Mouse (Mus musculus) neural tube, embryonic 10.5 days (tissue): ENCODE results near the gene Mars2.

Experiments used
- DNase-seq: peaks from one replicate; pipeline ENCODE4 v3.0.0-alpha.2; 2017; ENCODE audit warnings: low spot score; ENCODE audit errors: extremely low spot score

The Mars2 gene

DNA sequence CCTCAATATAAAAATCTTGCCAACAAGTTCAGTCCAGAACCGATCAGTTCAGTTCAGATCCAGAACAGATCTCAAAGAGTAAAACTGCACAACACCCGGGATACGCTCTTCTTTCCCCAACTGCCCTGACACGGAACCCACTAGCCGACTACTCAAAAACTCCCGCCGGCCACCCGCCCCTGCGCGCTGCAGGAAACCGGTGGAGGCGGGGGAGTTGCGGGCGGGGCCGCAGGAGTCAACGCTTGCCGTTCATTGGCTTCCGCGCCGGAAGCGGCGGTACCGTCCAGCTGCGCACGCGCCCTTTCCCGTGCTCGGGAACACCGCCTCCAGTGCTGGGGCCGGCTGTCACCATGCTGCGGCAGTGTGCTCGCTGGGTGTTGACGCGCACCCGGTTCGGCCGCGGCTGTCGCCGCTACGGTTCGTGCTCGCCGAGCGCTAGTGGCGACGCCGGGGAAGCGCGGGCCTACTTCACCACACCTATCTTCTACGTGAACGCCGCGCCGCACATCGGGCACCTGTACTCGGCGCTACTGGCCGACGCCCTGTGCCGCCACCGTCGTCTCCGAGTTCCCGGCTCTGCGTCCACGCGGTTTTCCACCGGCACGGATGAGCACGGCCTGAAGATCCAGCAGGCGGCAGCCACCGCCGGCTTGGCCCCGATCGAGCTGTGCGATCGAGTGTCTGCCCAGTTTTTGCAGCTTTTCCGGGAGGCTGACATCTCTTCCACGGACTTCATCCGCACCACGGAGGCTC lies at the start of gene Mars2:
Gene Mars2, plus strand, starts transcription at position 288 of the 753 bp plus-strand sequence.
- DNase-seq, result peak; percentile 93

DNA sequence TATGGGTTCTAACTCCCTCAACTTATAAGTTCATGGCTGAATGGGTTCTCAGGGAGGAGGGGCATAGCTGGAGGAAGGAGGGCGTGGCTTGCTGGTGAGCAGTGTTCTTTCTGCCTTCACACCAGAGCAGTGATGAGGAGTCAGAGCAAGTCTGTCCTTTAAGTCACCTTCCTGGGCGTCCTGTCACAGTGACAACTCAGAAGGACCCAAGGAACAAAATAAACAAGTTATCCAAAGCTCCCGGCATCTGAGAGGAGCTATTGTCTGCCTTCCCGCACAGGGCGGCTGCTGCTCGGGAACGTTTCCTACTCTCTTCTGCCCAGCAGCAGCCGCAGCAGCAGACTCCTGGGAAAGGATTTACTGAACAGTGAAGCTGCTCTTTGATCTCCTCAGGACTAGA lies 45.0 kb upstream of the Mars2 start:
- DNase-seq, result no peak

GRCm38 (mm10) chr1:55192824-55193223 lies 44.2 kb upstream of the Mars2 start:
- peak; percentile 42 for DNase-seq

- DNase-seq, result peak; percentile 46
Observed at GRCm38 (mm10) chr1:55193316-55193715, 43.7 kb upstream of the Mars2 start.

DNA sequence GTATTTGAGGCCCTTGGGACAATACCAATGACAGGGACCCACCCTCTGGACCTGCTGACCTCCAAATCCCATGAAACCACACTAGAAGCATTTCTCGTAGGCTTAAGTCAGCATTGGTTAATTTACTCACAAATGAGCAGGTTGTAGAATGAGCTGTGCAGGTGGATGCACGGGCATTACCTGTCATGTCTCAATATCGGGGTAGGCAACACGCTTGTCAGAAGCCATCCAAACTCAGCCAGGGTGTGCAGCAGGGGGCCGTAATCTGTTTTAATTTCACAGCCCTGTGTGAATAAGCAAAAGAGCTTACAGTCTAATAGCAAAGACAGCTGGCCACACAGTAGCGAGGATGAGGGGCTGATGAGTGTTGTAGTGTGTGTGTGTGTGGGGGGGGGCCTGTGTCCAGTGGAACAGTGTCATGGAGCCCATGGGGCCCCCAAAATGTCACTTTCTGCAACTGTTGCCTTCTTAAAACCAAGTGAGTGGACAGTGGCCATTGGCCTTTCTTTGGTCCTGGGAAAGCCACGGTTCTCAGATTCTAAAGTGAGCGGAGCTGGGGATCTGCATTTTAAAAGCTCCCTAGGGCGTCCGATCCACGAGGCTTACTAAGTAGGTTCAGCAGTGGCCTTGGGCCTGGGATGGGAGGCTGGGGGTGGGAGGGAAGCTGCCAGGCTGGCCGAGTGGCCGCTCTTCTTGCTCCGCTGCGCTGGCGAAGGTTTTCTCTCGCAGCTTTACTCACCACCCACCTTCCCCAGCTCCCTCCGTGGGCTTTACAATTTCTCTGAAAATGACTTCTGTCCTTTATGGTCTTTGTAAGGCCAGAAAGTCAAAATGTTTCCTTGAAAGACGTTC lies 42.7 kb upstream of the Mars2 start:
- DNase-seq, result no peak

DNA sequence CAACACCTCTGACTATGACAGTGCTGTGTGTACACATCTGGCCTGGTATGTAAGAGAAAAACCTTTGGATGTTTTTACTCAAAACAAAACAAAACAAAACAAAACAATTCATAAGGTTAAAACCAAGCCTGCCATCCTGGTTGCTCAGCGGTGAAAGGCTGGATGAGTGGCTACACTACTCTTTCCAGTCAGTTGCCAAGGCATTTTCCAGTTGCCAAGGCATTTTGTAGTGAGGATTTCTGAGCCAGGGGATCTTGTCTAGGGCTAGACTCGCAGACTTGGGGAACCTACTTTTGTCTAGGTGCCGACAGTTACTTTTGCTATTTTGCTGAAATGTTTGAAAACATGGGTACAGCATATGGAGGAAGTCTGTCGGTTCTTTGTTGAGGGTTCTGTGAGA lies 42.0 kb upstream of the Mars2 start:
- DNase-seq, result no peak

DNA sequence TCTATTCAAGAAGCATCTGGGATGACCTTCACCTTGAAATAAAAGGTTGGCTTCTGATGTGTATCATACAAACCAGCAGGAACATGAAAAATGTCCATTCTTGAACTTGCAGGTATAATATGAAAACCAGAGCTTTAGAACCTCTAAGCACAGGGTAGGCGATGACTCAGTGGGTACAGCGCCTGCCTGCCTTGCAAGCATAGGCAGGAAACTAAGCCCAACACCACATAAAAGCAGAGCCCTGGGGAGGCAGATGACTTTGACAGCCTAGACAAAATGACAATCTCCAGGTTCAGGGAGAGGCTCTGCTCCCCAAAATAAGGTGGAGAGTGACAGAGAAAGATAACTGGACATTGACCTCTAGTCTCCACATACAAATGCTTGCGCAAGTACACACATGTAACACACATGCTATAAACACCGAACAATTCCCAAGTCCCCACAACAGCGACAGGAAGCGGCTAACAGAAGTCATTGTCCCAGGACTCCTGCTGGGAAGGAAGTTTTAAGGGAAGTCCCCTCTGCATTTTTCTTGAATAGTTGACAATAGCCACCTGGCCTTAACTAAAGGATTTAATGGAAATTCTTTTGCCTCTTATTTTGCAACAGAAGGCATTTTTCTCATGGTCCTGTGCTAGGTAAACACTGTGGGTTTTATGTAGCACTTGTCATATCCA lies 40.5 kb upstream of the Mars2 start:
- no peak for DNase-seq

DNA sequence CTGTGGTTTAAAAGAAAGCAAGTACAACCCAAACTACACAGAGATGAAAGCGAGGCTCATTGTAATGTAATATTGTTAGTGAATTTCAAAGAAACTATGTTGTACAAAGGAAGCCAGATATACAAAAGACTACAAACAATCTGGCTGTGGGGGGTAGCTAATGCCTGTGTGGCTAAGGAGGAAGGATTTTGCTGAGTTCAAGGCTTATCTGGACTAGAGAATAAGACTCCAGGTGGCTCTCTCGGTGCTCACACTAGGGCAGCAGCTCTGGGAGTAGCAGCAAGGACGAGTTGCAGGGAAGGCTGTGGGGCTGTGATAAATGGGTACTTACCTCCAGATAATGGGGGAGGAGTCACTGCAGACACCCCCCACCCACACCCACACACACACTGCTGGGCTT lies 38.3 kb upstream of the Mars2 start:
- no peak for DNase-seq

DNA sequence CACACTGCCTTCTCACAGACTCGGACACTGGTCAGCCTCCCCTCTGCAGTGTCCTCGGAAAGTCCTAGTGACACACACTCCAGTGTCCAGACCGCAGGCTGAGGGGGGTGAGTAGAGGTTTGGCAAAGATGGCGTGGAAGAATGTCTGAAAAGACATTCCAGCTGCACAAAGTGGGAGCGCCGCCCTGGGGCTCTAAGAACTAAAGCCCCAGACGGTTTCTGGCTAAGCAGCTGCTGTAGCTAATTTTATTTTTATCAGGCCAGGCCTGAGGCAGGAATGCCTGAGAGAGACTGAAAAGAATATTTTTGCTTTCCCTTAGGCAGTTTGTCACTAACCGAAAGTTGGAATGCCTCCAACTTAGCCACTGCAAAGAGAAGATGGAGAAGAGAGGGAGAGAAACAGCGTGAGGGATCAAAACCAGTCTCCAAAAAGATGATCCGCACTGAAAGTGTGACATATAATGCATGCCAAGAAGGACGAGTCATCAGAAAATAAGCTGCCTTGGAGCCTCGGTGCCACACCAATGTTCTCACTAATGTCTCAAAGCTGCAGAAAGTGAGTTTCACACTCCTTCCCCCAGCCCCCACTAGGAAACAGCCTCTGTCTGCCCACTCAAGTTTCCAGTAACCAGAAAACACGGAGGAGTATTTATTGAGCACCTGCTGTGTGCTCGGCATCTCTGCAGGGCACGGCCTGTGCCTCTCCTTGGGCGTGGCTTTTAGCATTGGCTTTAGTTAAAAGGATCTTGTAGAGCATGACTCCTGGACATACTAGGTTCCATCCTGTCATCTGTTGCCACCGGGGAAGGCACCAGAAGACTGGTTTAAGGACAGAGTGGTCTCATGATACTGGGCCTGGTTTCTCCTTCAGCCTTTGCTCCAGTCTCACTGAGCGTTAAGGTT lies 34.9 kb upstream of the Mars2 start:
- DNase-seq, result no peak

DNA sequence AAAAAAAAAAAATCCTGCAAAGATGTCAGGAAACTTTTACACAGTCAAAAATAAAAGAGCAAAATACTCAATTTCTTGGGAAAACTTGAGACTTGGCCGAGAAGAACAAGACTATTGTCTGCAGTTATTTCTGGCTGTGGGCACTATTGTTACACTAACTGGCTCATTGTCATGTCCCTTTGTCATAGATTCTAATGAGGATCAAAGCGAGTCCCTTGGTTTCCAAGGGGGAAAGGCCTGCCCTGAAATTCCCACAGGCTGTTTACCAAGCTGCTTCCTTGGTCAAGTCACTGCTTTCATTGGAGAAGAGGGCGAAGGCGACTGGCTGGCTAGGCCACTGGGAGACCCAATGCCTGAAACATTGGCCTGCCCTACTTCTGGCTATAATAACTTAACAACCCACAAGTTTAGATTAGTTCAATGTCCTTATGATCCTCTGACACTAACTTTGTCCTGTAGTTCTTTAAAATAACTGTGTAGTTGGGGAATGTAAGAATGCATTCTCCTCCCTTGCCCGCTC lies 31.1 kb upstream of the Mars2 start:
- DNase-seq, result no peak

- no peak for DNase-seq
Observed at GRCm38 (mm10) chr1:55207561-55207960, 29.4 kb upstream of the Mars2 start.

DNA sequence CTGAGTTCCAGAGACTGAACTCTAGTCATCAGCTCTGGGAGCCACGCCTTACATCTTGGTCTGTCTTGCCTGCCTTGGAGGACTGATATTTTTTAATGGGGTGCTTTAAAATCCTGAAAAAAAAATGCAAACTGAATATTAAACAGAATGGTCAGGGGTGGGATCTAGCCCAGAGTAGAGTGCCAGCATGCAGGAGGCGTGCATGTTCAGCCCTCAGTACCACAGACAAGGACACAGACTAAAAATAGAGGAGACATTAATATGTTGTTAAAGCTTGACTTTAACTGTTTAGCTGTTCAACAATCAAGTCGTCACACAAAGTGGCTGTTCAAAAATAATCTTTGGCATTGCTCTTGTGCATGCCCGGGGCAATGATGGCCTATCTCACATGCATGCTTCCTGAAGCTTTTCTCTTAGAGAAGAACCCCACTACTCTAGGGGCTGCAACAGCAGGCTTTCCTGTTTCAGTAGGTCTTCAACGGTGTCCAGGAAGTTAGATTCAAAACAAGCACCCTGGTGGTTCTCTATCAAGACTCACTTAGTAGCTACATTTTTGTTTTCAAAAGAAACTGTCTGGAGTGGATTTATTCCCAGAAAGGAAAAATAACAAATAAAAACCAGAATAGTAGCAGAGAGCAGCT lies 28.4 kb upstream of the Mars2 start:
- DNase-seq, result no peak

DNA sequence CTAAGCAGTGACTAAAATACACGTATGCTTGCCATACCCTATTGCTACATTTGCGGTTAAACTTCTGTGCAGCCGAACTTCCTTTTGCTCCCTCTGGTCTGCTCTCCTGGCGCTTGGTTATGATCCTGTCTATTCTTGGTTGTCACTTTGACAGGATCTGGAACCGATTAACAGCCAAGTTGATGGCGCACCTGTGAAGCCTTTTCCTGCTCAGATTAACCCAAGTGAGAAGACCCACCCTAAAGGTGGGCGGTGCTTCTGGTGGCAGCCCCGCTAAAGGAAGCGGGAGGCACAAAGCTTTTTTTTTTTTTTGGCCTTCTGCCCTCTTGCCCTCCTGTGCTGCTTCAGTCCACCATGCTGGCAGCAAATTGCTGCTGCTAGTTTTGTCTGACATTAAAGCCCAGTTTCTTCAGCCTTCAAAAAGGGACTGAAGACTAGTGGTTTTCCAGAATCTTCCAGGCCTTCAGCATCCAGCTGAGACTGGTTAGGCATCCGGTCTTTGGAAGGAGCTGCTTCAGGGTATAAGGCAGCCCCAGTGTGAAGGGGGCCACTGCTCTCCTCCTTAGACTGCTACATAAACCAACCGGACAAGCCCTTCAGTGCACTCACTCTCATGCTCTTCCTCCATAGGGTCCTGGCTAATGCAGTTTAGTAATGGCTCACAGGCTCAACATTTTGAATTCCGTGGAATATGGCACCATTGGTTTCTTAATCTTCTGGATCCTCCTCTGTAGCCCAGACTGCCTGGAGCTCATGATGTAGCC lies 26.6 kb upstream of the Mars2 start:
- no peak for DNase-seq

DNA sequence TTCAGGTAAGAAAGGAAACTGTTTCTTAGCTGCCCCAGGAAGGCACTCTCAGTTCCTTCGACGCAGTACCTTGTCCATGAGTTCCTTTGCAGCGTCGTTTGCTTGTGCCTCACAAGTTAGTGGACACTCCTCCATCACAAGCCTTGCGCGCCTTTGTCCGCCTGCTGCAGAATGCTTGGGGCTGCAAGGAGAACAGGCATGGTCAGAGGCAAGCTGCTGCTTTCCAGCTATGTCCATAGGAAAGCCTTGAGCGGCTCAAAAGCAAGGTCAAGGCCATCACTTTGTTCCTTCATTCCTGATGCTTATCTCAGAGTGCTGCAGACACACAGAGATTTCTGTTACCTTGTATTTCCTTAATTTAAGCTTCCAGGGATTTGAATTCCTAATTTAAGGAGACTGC lies 25.9 kb upstream of the Mars2 start:
- DNase-seq, result no peak

DNA sequence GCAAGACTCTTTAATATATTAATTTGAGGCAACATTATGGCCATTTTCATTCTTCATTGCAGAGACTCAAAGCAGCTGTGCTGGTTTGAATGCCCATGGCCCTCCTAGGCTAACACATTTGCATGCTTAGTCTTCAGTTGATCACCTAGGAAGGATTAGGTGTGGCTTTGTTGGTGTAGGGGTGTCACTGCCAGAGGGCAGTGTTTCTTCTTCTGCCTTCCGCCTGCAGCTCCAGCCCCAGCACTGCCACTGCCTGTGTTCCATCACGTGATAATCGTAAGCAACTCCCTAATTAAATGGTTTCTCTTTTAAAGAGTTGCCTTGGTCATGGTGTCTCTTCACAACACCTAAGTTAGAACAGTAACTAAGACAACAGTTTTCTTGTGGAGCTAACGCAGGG lies 24.2 kb upstream of the Mars2 start:
- no peak for DNase-seq

GRCm38 (mm10) chr1:55213475-55213874 lies 23.5 kb upstream of the Mars2 start:
- DNase-seq, result no peak

DNA sequence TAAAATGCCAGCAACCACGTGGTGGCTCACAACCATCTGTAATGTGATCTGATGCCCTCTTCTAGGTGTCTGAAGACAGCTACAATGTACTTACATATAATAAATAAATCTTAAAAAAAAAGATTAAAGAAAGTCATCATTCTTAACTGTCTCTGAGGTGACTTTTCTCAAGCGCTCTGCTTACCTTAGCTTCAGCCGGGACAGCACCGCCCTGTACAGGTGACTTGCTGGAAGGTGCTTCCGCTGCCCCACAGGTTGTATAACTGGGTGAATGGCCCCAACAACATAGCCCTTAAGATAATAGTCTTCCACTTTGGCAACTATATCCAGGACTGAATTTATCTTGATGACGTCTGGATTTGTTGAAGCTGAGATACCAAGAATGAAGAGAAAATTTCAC lies 23.0 kb upstream of the Mars2 start:
- DNase-seq, result no peak

DNA sequence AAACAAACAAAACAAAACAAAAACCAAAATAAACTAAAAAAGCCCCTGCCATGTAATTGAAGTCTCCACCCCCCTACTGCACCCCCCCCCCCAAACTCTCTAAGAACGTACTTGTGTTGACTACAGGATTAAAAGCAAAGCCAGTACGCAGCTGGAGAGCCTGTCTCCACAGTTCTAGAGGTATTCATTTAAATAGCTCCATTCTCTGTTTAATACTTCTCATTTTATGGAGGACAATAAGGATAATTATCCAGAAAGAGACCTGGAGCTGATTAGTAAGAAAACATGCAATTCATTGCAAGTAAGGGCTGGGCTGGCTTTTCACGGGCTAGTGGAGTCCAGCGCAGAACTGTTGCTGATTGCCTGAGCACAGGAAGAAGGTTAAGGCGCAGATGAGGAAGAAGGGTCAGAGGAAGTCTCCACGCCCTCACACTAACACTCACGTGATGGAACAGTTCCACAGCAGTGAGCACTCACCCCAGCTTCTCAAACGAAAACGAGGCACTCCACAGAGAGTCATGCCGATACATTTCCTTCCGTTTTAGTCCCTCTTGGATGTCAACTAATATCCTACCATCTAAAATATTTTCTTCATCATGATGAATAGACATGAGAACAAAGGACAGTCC lies 21.7 kb upstream of the Mars2 start:
- DNase-seq, result no peak

DNA sequence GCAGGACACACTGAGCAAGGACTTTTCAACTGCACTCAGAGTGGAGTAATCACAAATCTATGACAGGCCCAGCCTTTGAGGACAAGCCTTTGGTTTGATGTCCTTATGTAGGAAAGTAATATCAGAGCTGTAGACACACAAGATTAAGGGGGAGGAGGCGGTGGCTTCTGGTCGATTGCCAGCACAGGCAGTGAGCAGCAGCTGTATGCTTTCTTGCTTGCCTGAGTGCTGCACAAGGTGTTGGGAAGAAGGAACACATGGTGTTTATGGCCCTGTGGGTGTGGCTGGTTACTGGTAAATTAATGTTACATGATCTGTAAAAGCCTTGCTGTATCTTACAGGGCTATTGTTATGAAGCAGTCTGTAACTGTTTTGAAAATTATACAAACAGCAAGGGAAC lies 19.8 kb upstream of the Mars2 start:
- no peak for DNase-seq
